Mouse (Mus musculus) lung, adult 2 months (tissue): ENCODE results near the gene Miga1.
A peak's percentile ranks its signal among the peaks of the same experiment; 100 is the strongest.
"Not testable (repeated sequence)": the region's sequence is repeated elsewhere in the genome, so short reads cannot be mapped to it uniquely, and the experiment has no call there.

Source experiments
- CTCF ChIP-seq: fragments of 200-500 bp; IDR thresholded peaks from 2 replicates; pipeline ENCODE4 v1.5.1; 2011; ENCODE audit warnings: mild to moderate bottlenecking, low read length, control low read depth; ENCODE audit not compliant: insufficient read depth
- POLR2A ChIP-seq: fragments of 200-500 bp; IDR thresholded peaks from 2 replicates; pipeline ENCODE4 v1.6.1; 2011; ENCODE audit warnings: low read depth, mild to moderate bottlenecking, control low read depth, low read length, borderline replicate concordance; ENCODE audit errors: extremely low read depth

DNA sequence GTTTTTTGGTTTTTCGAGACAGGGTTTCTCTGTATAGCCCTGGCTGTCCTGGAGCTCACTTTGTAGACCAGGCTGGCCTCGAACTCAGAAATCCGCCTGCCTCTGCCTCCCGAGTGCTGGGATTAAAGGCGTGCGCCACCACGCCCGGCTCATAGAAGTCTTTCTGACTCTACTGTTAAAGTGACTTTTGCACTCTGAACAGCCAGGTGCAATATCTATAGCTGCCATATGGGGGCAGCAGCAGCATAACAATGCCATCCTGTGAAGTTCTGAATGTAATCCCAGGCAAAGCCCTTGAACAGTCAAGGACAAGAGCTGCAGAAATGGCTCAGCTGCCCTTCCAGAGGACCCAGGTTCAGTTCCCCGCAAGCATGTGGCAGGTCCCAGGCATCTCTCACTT lies 80.8 kb downstream of the Miga1 start:
- not testable (repeated sequence) for TF ChIP-seq POLR2A
- peak; percentile 56; the same call in 1 of the 2 replicates for TF ChIP-seq CTCF
